Mouse (Mus musculus): ENCODE data around the gene Sept8. TPM values are rescaled to one million over a fixed set of nuclear protein-coding genes. Genes with fewer than 3 reads are reported as not detected.

The Sept8 gene
- polyA plus RNA-seq, 2 experiments = 18.3 to 33.1 TPM

- Histone ChIP-seq H3K27me3 (ENCODE audit: control insufficient read depth, insufficient read depth, low read length) (no peaks in the 10 kb centered on the region), H3K9me3 (ENCODE audit: control insufficient read depth, low read length) (no peaks in the 10 kb centered on the region), H3K4me3 (ENCODE audit: insufficient read depth in 1 of 2, low read depth in 2 of 2, low read length in 2 of 2) (no peak overlapping the region), H3K36me3 (replicated peaks; ENCODE audit: control insufficient read depth, insufficient read depth, low read depth) (peaks cover 59% of the 10 kb centered on the region), H3K4me2 (ENCODE audit: low read depth) (no peak overlapping the region), H3K27ac (no peak overlapping the region), H3K4me1 (replicated peaks; ENCODE audit: control insufficient read depth in 2 of 2, insufficient read depth in 2 of 2, low read length in 1 of 2) (no peaks in the 10 kb centered on the region), H3K9ac (replicated peaks) (no peak overlapping the region)
- DNase-seq (ENCODE audit: low read depth in 3 of 3, low spot score in 3 of 3) = no peak
- ATAC-seq (ENCODE audit: insufficient read depth) = 0 out of 2 replicates have a peak, but pooled peaks have one; percentile 14
- TF ChIP-seq EP300 (IDR thresholded peaks at IDR 0.05; ENCODE audit: low read depth) (no peak), CTCF (IDR thresholded peaks at IDR 0.05; ENCODE audit: low read depth) (no peak)
- WGBS (ENCODE audit: insufficient replicate concordance) = 83% methylated on average over 15 of the region's 15 CpGs
Observed at GRCm38 (mm10) chr11:53539002-53539491, 20.0 kb downstream of the Sept8 start.

DNA sequence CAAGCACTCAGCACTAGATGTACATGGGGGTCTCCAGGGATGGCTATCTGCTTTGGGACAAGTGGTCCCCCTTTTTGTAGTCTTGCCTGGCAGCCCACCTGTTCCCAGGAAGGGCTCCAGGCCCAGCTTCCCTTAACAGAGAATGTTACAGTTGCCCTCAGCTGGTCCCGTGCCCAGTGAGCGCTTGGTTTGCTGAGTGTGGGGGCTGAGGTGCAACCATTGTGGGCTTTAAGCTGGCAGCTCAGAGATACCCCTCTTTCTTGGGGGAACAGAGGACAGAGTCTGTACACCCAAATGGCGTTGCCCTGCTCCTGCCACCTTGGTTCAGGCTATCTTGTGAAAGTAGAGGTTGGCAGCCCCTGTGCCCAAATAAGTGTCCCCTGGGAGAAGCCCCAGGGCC, 21.3 kb downstream of the Sept8 start:
- peaks cover 46% of the 10 kb centered on the region for H3K36me3 ChIP-seq (replicated peaks; ENCODE audit: control insufficient read depth, insufficient read depth, low read depth)
- H3K27ac ChIP-seq = no peak overlapping the region
- TF ChIP-seq EP300 (IDR thresholded peaks at IDR 0.05; ENCODE audit: low read depth) (no peak), CTCF (IDR thresholded peaks at IDR 0.05; ENCODE audit: low read depth) (no peak)
- H3K4me3 ChIP-seq (ENCODE audit: insufficient read depth in 1 of 2, low read depth in 2 of 2, low read length in 2 of 2) = no peak overlapping the region
- DNase-seq (ENCODE audit: low read depth in 3 of 3, low spot score in 3 of 3) (no peak), ATAC-seq (ENCODE audit: insufficient read depth) (no peak)
- no peak overlapping the region for H3K4me2 ChIP-seq (ENCODE audit: low read depth)
- H3K9ac ChIP-seq (replicated peaks) = no peak overlapping the region
- H3K9me3 ChIP-seq (ENCODE audit: control insufficient read depth, low read length) = no peaks in the 10 kb centered on the region
- H3K27me3 ChIP-seq (ENCODE audit: control insufficient read depth, insufficient read depth, low read length) = no peaks in the 10 kb centered on the region
- no peaks in the 10 kb centered on the region for H3K4me1 ChIP-seq (replicated peaks; ENCODE audit: control insufficient read depth in 2 of 2, insufficient read depth in 2 of 2, low read length in 1 of 2)
- 91% methylated on average over 3 of the region's 3 CpGs for whole genome bisulfite sequencing (ENCODE audit: insufficient replicate concordance)

- ATAC-seq (ENCODE audit: insufficient read depth) (no peak), DNase-seq (ENCODE audit: low read depth in 3 of 3, low spot score in 3 of 3) (no peak)
- no peak overlapping the region for H3K9ac ChIP-seq (replicated peaks)
- no peaks in the 10 kb centered on the region for H3K9me3 ChIP-seq (ENCODE audit: control insufficient read depth, low read length)
- H3K36me3 ChIP-seq (replicated peaks; ENCODE audit: control insufficient read depth, insufficient read depth, low read depth) = peaks cover 37% of the 10 kb centered on the region
- no peak overlapping the region for H3K4me2 ChIP-seq (ENCODE audit: low read depth)
- H3K27ac ChIP-seq = no peak overlapping the region
- H3K4me1 ChIP-seq (replicated peaks; ENCODE audit: control insufficient read depth in 2 of 2, insufficient read depth in 2 of 2, low read length in 1 of 2) = peaks cover 0 to under 1% of the 10 kb centered on the region in 2 experiments; a peak in 1 of 4 replicates
- no peaks in the 10 kb centered on the region for H3K27me3 ChIP-seq (ENCODE audit: control insufficient read depth, insufficient read depth, low read length)
- TF ChIP-seq EP300 (IDR thresholded peaks at IDR 0.05; ENCODE audit: low read depth) (no peak), CTCF (IDR thresholded peaks at IDR 0.05; ENCODE audit: low read depth) (peak; percentile 20)
- H3K4me3 ChIP-seq (ENCODE audit: insufficient read depth in 1 of 2, low read depth in 2 of 2, low read length in 2 of 2) = no peak overlapping the region
- WGBS (ENCODE audit: insufficient replicate concordance) = 87% methylated on average over 11 of the region's 11 CpGs
Observed at GRCm38 (mm10) chr11:53541222-53541621, 22.2 kb downstream of the Sept8 start.

DNA sequence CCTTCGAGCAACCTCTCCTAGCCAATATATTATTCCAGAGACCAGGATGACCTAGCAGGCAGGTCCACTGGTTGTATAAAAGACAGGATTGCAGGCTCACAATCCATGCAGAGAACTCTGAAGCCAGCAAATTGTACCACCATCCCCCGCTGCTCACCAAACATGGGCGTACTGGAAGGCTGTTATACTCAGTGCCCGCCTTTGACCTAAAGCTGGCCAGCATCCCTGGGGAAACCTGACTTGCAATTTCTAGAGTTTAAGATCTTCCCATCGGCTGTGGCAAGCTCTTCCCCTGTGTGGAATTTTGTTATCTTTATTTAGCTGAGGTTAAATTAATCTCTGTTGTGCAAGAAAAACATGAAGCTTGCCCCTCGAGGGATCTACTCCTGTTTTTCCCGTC, 24.0 kb downstream of the Sept8 start:
- DNase-seq (ENCODE audit: low read depth in 3 of 3, low spot score in 3 of 3) (no peak), ATAC-seq (ENCODE audit: insufficient read depth) (no peak)
- TF ChIP-seq EP300 (IDR thresholded peaks at IDR 0.05; ENCODE audit: low read depth) (no peak), CTCF (IDR thresholded peaks at IDR 0.05; ENCODE audit: low read depth) (no peak)
- Histone ChIP-seq H3K27ac (no peak overlapping the region), H3K4me2 (ENCODE audit: low read depth) (no peak overlapping the region), H3K4me1 (replicated peaks; ENCODE audit: control insufficient read depth in 2 of 2, insufficient read depth in 2 of 2, low read length in 1 of 2) (peaks cover 8 to 18% of the 10 kb centered on the region in 2 experiments), H3K4me3 (ENCODE audit: insufficient read depth in 1 of 2, low read depth in 2 of 2, low read length in 2 of 2) (no peak overlapping the region), H3K9me3 (ENCODE audit: control insufficient read depth, low read length) (no peaks in the 10 kb centered on the region), H3K27me3 (ENCODE audit: control insufficient read depth, insufficient read depth, low read length) (no peaks in the 10 kb centered on the region), H3K9ac (replicated peaks) (no peak overlapping the region), H3K36me3 (replicated peaks; ENCODE audit: control insufficient read depth, insufficient read depth, low read depth) (peaks cover 21% of the 10 kb centered on the region)
- WGBS (ENCODE audit: insufficient replicate concordance) = 71% methylated on average over 7 of the region's 7 CpGs

DNA sequence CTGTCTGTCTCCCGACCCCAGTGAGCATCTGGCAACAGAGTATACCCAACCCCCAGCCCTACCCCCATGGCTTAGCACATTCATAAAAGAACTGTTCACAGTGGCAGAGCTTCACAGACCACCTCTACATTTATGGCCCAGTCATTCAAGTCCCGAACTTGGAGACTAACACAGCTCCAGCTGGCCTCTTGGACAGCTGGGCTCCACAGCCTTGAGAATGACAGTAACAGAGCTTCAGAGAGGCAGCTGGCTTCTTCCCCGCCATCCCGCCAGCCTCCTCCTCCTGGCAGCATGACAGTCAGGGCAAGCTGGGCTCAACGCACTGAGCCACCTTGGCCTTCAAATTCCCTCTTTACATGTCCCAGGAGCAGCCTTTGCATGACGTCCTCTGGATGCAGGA, 27.2 kb downstream of the Sept8 start:
- no peak overlapping the region for H3K4me2 ChIP-seq (ENCODE audit: low read depth)
- no peak for ATAC-seq (ENCODE audit: insufficient read depth)
- no peak overlapping the region for H3K9ac ChIP-seq (replicated peaks)
- TF ChIP-seq EP300 (IDR thresholded peaks at IDR 0.05; ENCODE audit: low read depth) = no peak
- TF ChIP-seq CTCF (IDR thresholded peaks at IDR 0.05; ENCODE audit: low read depth) = no peak
- no peak for DNase-seq (ENCODE audit: low read depth in 3 of 3, low spot score in 3 of 3)
- H3K27me3 ChIP-seq (ENCODE audit: control insufficient read depth, insufficient read depth, low read length) = no peaks in the 10 kb centered on the region
- no peak overlapping the region for H3K4me3 ChIP-seq (ENCODE audit: insufficient read depth in 1 of 2, low read depth in 2 of 2, low read length in 2 of 2)
- peaks cover 2% of the 10 kb centered on the region for H3K36me3 ChIP-seq (replicated peaks; ENCODE audit: control insufficient read depth, insufficient read depth, low read depth)
- no peaks in the 10 kb centered on the region for H3K9me3 ChIP-seq (ENCODE audit: control insufficient read depth, low read length)
- WGBS (ENCODE audit: insufficient replicate concordance) = 68% methylated on average over 6 of the region's 6 CpGs
- H3K4me1 ChIP-seq (replicated peaks; ENCODE audit: control insufficient read depth in 2 of 2, insufficient read depth in 2 of 2, low read length in 1 of 2) = peaks cover 13 to 24% of the 10 kb centered on the region in 2 experiments
- no peak overlapping the region for H3K27ac ChIP-seq

All from liver, embryonic 14.5 days (tissue).